Mouse (Mus musculus) frontal cortex, postnatal 14 days (tissue): ENCODE data around the gene Col23a1.
A peak's percentile ranks its signal among the peaks of the same experiment; 100 is the strongest.

ENCODE experiments used
- DNase-seq, 2 experiments: peaks; one replicate each; pipeline ENCODE4 v3.0.0; 2022; ENCODE audit warnings: low spot score in 2 of 2

Gene Col23a1

GRCm38 (mm10) chr11:51388892-51389340 lies 99.2 kb downstream of the Col23a1 start:
- DNase-seq = no peak

GRCm38 (mm10) chr11:51389763-51390162 lies 100.0 kb downstream of the Col23a1 start:
- DNase-seq = no peak

GRCm38 (mm10) chr11:51390521-51390920 lies 100.8 kb downstream of the Col23a1 start:
- DNase-seq = no peak

- peak; percentile 20 to 31 for DNase-seq
Measured at GRCm38 (mm10) chr11:51391548-51391947, 101.8 kb downstream of the Col23a1 start.

- no peak for DNase-seq
Measured at GRCm38 (mm10) chr11:51394301-51394865, 104.7 kb downstream of the Col23a1 start.

- no peak for DNase-seq
Measured at GRCm38 (mm10) chr11:51396451-51396850, 106.7 kb downstream of the Col23a1 start.

- DNase-seq = no peak
Measured at GRCm38 (mm10) chr11:51398084-51398483, 108.4 kb downstream of the Col23a1 start.

- DNase-seq = no peak
Measured at GRCm38 (mm10) chr11:51400356-51400755, 110.6 kb downstream of the Col23a1 start.

GRCm38 (mm10) chr11:51401481-51402128 lies 111.9 kb downstream of the Col23a1 start:
- no peak for DNase-seq

GRCm38 (mm10) chr11:51403886-51404285 lies 114.2 kb downstream of the Col23a1 start:
- DNase-seq = no peak

- no peak for DNase-seq
Measured at GRCm38 (mm10) chr11:51404865-51405440, 115.2 kb downstream of the Col23a1 start.

- DNase-seq = no peak
Measured at GRCm38 (mm10) chr11:51406531-51406930, 116.8 kb downstream of the Col23a1 start.

GRCm38 (mm10) chr11:51407351-51407750 lies 117.6 kb downstream of the Col23a1 start:
- DNase-seq = no peak

- DNase-seq = no peak
Measured at GRCm38 (mm10) chr11:51410771-51411170, 121.1 kb downstream of the Col23a1 start.

GRCm38 (mm10) chr11:51414520-51414919 lies 124.8 kb downstream of the Col23a1 start:
- no peak for DNase-seq

GRCm38 (mm10) chr11:51415049-51415688 lies 125.4 kb downstream of the Col23a1 start:
- DNase-seq = no peak

GRCm38 (mm10) chr11:51418807-51419206 lies 129.1 kb downstream of the Col23a1 start:
- no peak for DNase-seq

- no peak for DNase-seq
Measured at GRCm38 (mm10) chr11:51421878-51422277, 132.2 kb downstream of the Col23a1 start.

- DNase-seq = no peak
Measured at GRCm38 (mm10) chr11:51422713-51423112, 133.0 kb downstream of the Col23a1 start.

- DNase-seq = no peak
Measured at GRCm38 (mm10) chr11:51426155-51426554, 136.4 kb downstream of the Col23a1 start.

- no peak for DNase-seq
Measured at GRCm38 (mm10) chr11:51429428-51430179, 139.9 kb downstream of the Col23a1 start.

GRCm38 (mm10) chr11:51430180-51430578 lies 140.5 kb downstream of the Col23a1 start:
- no peak for DNase-seq
